Mouse (Mus musculus): ENCODE results near the gene Cstf1.

The Cstf1 gene

GRCm38 (mm10) chr2:172381898-172382297 is 11.4 kb downstream of the Cstf1 start:
- Histone ChIP-seq H3K4me1 (replicated peaks; ENCODE audit: low read depth, low read length) (peaks cover 65% of the 10 kb centered on the region), H3K36me3 (ENCODE audit: insufficient read depth, low read length) (peaks cover 67% of the 10 kb centered on the region), H3K4me3 (replicated peaks; ENCODE audit: low read length) (no peak overlapping the region), H3K9me3 (ENCODE audit: low read length) (no peaks in the 10 kb centered on the region), H3K27me3 (ENCODE audit: insufficient read depth, low read length) (no peaks in the 10 kb centered on the region)
- TF ChIP-seq NANOG (IDR thresholded peaks at IDR 0.05; ENCODE audit: borderline replicate concordance, low read length), result no peak
- no peak for TF ChIP-seq CTCF (conservative IDR thresholded peaks at IDR 0.05; ENCODE audit: low read length)
- no peak for TF ChIP-seq POU5F1 (IDR thresholded peaks at IDR 0.05; ENCODE audit: borderline replicate concordance, low read length)

GRCm38 (mm10) chr2:172384715-172385114 is 14.2 kb downstream of the Cstf1 start:
- TF ChIP-seq NANOG (IDR thresholded peaks at IDR 0.05; ENCODE audit: borderline replicate concordance, low read length), result no peak
- TF ChIP-seq CTCF (conservative IDR thresholded peaks at IDR 0.05; ENCODE audit: low read length), result no peak
- no peak for TF ChIP-seq POU5F1 (IDR thresholded peaks at IDR 0.05; ENCODE audit: borderline replicate concordance, low read length)
- Histone ChIP-seq H3K4me1 (replicated peaks; ENCODE audit: low read depth, low read length) (peaks cover 38% of the 10 kb centered on the region), H3K9me3 (ENCODE audit: low read length) (no peaks in the 10 kb centered on the region), H3K36me3 (ENCODE audit: insufficient read depth, low read length) (peaks cover 39% of the 10 kb centered on the region), H3K4me3 (replicated peaks; ENCODE audit: low read length) (no peak overlapping the region), H3K27me3 (ENCODE audit: insufficient read depth, low read length) (no peaks in the 10 kb centered on the region)

- TF ChIP-seq POU5F1 (IDR thresholded peaks at IDR 0.05; ENCODE audit: borderline replicate concordance, low read length) (no peak), NANOG (IDR thresholded peaks at IDR 0.05; ENCODE audit: borderline replicate concordance, low read length) (no peak), CTCF (conservative IDR thresholded peaks at IDR 0.05; ENCODE audit: low read length) (no peak)
- Histone ChIP-seq H3K36me3 (ENCODE audit: insufficient read depth, low read length) (no peaks in the 10 kb centered on the region), H3K4me3 (replicated peaks; ENCODE audit: low read length) (no peak overlapping the region), H3K9me3 (ENCODE audit: low read length) (no peaks in the 10 kb centered on the region), H3K4me1 (replicated peaks; ENCODE audit: low read depth, low read length) (peaks cover 50% of the 10 kb centered on the region), H3K27me3 (ENCODE audit: insufficient read depth, low read length) (no peaks in the 10 kb centered on the region)
Measured at GRCm38 (mm10) chr2:172390341-172390740, 19.9 kb downstream of the Cstf1 start.

- Histone ChIP-seq H3K36me3 (ENCODE audit: insufficient read depth, low read length) (no peaks in the 10 kb centered on the region), H3K27me3 (ENCODE audit: insufficient read depth, low read length) (no peaks in the 10 kb centered on the region), H3K9me3 (ENCODE audit: low read length) (no peaks in the 10 kb centered on the region), H3K4me3 (replicated peaks; ENCODE audit: low read length) (no peak overlapping the region), H3K4me1 (replicated peaks; ENCODE audit: low read depth, low read length) (peaks cover 62% of the 10 kb centered on the region)
- TF ChIP-seq NANOG (IDR thresholded peaks at IDR 0.05; ENCODE audit: borderline replicate concordance, low read length) (no peak), CTCF (conservative IDR thresholded peaks at IDR 0.05; ENCODE audit: low read length) (no peak), POU5F1 (IDR thresholded peaks at IDR 0.05; ENCODE audit: borderline replicate concordance, low read length) (no peak)
Measured at GRCm38 (mm10) chr2:172392041-172392521, 21.6 kb downstream of the Cstf1 start.

- H3K27me3 ChIP-seq (ENCODE audit: insufficient read depth, low read length), result no peaks in the 10 kb centered on the region
- H3K9me3 ChIP-seq (ENCODE audit: low read length), result no peaks in the 10 kb centered on the region
- H3K36me3 ChIP-seq (ENCODE audit: insufficient read depth, low read length), result no peaks in the 10 kb centered on the region
- TF ChIP-seq CTCF (conservative IDR thresholded peaks at IDR 0.05; ENCODE audit: low read length) (no peak), NANOG (IDR thresholded peaks at IDR 0.05; ENCODE audit: borderline replicate concordance, low read length) (0 out of 2 replicates have a peak, but pooled peaks have one; percentile 16)
- peak within 1 kb of the TSS; percentile 68 for H3K4me3 ChIP-seq (replicated peaks; ENCODE audit: low read length)
- H3K4me1 ChIP-seq (replicated peaks; ENCODE audit: low read depth, low read length), result peaks cover 70% of the 10 kb centered on the region
Measured at GRCm38 (mm10) chr2:172393391-172394051, 23.0 kb downstream of the Cstf1 start, which contains the start of gene Cass4. TSS of gene Cass4 (plus strand) at chr2:172393794.

- H3K36me3 ChIP-seq (ENCODE audit: insufficient read depth, low read length), result no peaks in the 10 kb centered on the region
- H3K9me3 ChIP-seq (ENCODE audit: low read length), result no peaks in the 10 kb centered on the region
- H3K4me1 ChIP-seq (replicated peaks; ENCODE audit: low read depth, low read length), result peaks cover 75% of the 10 kb centered on the region
- no peaks in the 10 kb centered on the region for H3K27me3 ChIP-seq (ENCODE audit: insufficient read depth, low read length)
- peak overlapping the region; percentile 68 for H3K4me3 ChIP-seq (replicated peaks; ENCODE audit: low read length)
- TF ChIP-seq POU5F1 (IDR thresholded peaks at IDR 0.05; ENCODE audit: borderline replicate concordance, low read length) (no peak), NANOG (IDR thresholded peaks at IDR 0.05; ENCODE audit: borderline replicate concordance, low read length) (no peak), CTCF (conservative IDR thresholded peaks at IDR 0.05; ENCODE audit: low read length) (no peak)
Measured at GRCm38 (mm10) chr2:172394052-172394392, 23.5 kb downstream of the Cstf1 start.

GRCm38 (mm10) chr2:172394671-172395070 is 24.2 kb downstream of the Cstf1 start:
- no peaks in the 10 kb centered on the region for H3K36me3 ChIP-seq (ENCODE audit: insufficient read depth, low read length)
- H3K4me1 ChIP-seq (replicated peaks; ENCODE audit: low read depth, low read length), result peaks cover 82% of the 10 kb centered on the region
- H3K9me3 ChIP-seq (ENCODE audit: low read length), result no peaks in the 10 kb centered on the region
- TF ChIP-seq CTCF (conservative IDR thresholded peaks at IDR 0.05; ENCODE audit: low read length) (no peak), NANOG (IDR thresholded peaks at IDR 0.05; ENCODE audit: borderline replicate concordance, low read length) (no peak), POU5F1 (IDR thresholded peaks at IDR 0.05; ENCODE audit: borderline replicate concordance, low read length) (no peak)
- peak overlapping the region; percentile 68 for H3K4me3 ChIP-seq (replicated peaks; ENCODE audit: low read length)
- H3K27me3 ChIP-seq (ENCODE audit: insufficient read depth, low read length), result no peaks in the 10 kb centered on the region

GRCm38 (mm10) chr2:172395961-172396360 is 25.5 kb downstream of the Cstf1 start:
- H3K9me3 ChIP-seq (ENCODE audit: low read length), result no peaks in the 10 kb centered on the region

More at GRCm38 (mm10) chr2:172395961-172396360, 25.5 kb downstream of the Cstf1 start:
- H3K36me3 ChIP-seq (ENCODE audit: insufficient read depth, low read length), result no peaks in the 10 kb centered on the region
- H3K4me3 ChIP-seq (replicated peaks; ENCODE audit: low read length), result peak overlapping the region; percentile 20; the same call in 1 of the 2 replicates
- TF ChIP-seq NANOG (IDR thresholded peaks at IDR 0.05; ENCODE audit: borderline replicate concordance, low read length) (no peak), CTCF (conservative IDR thresholded peaks at IDR 0.05; ENCODE audit: low read length) (no peak), POU5F1 (IDR thresholded peaks at IDR 0.05; ENCODE audit: borderline replicate concordance, low read length) (no peak)
- H3K4me1 ChIP-seq (replicated peaks; ENCODE audit: low read depth, low read length), result peaks cover 84% of the 10 kb centered on the region
- no peaks in the 10 kb centered on the region for H3K27me3 ChIP-seq (ENCODE audit: insufficient read depth, low read length)

Data from E14TG2a.4 (cell line).